Mouse (Mus musculus): ENCODE results near the gene Ikzf4.

GRCm38 (mm10) chr10:128631571-128631970 is 14.2 kb downstream of the Ikzf4 start:
- no peak for TF ChIP-seq CTCF (IDR thresholded peaks at IDR 0.05; ENCODE audit: control insufficient read depth, insufficient read depth, insufficient replicate concordance, low read depth, low read length)
- no peak for TF ChIP-seq POLR2A (IDR thresholded peaks at IDR 0.05; ENCODE audit: control insufficient read depth, low read depth, low read length)

Measured in testis, adult 2 months (tissue).